Mouse (Mus musculus): ENCODE measurements at regions not wholly inside any gene's neighbourhood (a gene's known extent, or its start where the extent isn't known, plus 50 kb on each side); places are given as distances from the start of the nearest gene placed in this dataset.

DNA sequence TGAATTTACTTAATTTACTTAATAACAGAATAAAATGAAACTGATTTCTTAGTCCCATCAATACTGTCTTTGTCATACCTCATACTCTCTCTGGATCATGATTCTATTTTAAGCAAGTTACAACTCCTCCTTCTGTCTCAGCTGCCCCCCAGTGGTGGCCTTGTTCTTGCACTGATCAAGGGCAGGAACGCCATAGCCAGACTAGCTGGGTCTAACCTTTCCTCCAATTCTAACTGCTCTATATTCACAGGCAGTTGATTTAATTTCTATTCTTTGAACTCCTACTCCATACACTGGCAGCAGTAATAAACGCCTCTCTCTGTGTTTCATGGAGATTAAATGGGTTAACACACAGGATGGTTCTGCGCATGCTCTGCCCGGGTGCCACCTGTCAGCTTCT lies 87.9 kb upstream of the Rnf219 start:
- TF ChIP-seq POLR2A (IDR thresholded peaks at IDR 0.05; ENCODE audit: low read depth, low read length) (no peak), CTCF (conservative IDR thresholded peaks at IDR 0.05; ENCODE audit: insufficient read depth, insufficient read length, low read depth, low read length) (no peak; the same call in 1 of the 2 replicates)
